Mouse (Mus musculus) kidney, adult 10 weeks (tissue): Measurements from ENCODE around the gene Gm6880. TPM values are rescaled to one million over a fixed set of nuclear protein-coding genes. Genes with fewer than 3 reads are reported as not detected.

Experiments
- polyA plus RNA-seq: library from polyadenylated mRNA; stranded (reverse); fragments of 350-450 nt; fragmentation: Illumina TruSeq; extraction: RNeasy Lipid Tissue Mini Kit (QIAGEN cat#74804); gene quantifications from one replicate; pipeline ENCODE4 v1.2.3, GENCODE M21; 2014; ENCODE audit warnings: low read depth, low replicate concordance

The Gm6880 gene
- polyA plus RNA-seq, result not detected

DNA sequence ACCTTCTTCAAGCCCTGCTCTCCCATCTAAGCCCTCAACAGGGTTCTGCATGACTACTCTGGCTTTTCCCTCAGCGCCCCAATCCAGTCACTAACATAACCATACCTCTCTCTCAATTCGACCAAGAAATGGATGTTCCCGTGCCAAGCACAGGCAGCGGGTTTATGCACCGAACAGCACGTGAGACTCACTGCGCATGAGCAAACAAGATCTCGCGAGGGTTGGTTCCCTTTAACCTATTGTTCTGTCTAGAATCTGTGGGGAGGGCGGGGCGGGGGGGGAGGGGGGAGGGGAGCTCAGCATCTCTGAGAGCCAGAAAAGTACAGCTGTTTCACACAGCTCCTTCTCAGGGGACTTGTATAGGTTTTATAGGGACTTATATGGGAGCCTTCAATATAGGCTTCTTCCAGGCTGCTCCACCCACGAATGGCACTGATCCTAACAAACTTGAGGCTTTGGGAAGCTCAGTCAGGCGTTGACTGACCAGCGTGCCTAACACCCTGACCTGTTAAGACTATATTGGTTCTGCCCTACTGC lies at the start of gene Gm6880:
Gene Gm6880 (minus strand): TSS at position 51 of the 537 bp plus-strand sequence.

Other genes starting within 250 kb of the Gm6880 start
- gene Flna, start 231.6 kb downstream of the Gm6880 start, polyA plus RNA-seq, result 14.1 TPM
- 34.6 TPM for gene Emd, start 226.7 kb downstream of the Gm6880 start, polyA plus RNA-seq
- gene Rpl10, start 210.6 kb downstream of the Gm6880 start, polyA plus RNA-seq, result 1,026 TPM
- 37.2 TPM for gene Taz, start 199.5 kb downstream of the Gm6880 start, polyA plus RNA-seq
- 17.5 TPM for gene Dnase1l1, start 199.1 kb downstream of the Gm6880 start, polyA plus RNA-seq
- gene Atp6ap1, start 184.3 kb downstream of the Gm6880 start, polyA plus RNA-seq, result 252 TPM
- gene Gdi1, start 176.4 kb downstream of the Gm6880 start, polyA plus RNA-seq, result 120 TPM
- gene Fam50a, start 168.4 kb downstream of the Gm6880 start, polyA plus RNA-seq, result 23.5 TPM
- 0.12 TPM for gene Plxna3, start 152.3 kb downstream of the Gm6880 start, polyA plus RNA-seq
- 13.5 TPM for gene Lage3, start 127.8 kb downstream of the Gm6880 start, polyA plus RNA-seq
- 43.2 TPM for gene Ubl4a, start 108.2 kb downstream of the Gm6880 start, polyA plus RNA-seq
- 6.3 TPM for gene Slc10a3, start 108.0 kb downstream of the Gm6880 start, polyA plus RNA-seq
- gene Fam3a, start 88.1 kb downstream of the Gm6880 start, polyA plus RNA-seq, result 8.2 TPM
- 30.2 TPM for gene Ikbkg, start 88.1 kb downstream of the Gm6880 start, polyA plus RNA-seq
- gene G6pdx, start 52.2 kb downstream of the Gm6880 start, polyA plus RNA-seq, result 9.0 TPM
- not detected for gene Olfr1326-ps1, start 93.5 kb upstream of the Gm6880 start, polyA plus RNA-seq
- not detected for gene Olfr1325, start 111.3 kb upstream of the Gm6880 start, polyA plus RNA-seq
- not detected for gene Gm5640, start 164.2 kb upstream of the Gm6880 start, polyA plus RNA-seq